In genomic region chr5:25773921-25774790, GRCm38 (mm10) we compare ENCODE assay signal across 11 mouse cellular contexts. TPM values are rescaled to one million over a fixed set of nuclear protein-coding genes. Genes with fewer than 3 reads are reported as not detected.
DNase-seq lines count a peak whose midpoint lies in the region; ATAC-seq lines count a peak whose summit lies in the region.
"Had no signal": no experiment of that assay in that cellular context is flagged by ENCODE, and none has a peak within 500 bp of the region (broad histone marks: within the 10 kb centered on the region; RNA-seq: fewer than 3 reads in every experiment).

No protein-coding gene starts in this region.

- DNase-seq in forebrain, embryonic 11.5 days (ENCODE audit: low spot score) = no peak
- peak; percentile 84 for DNase-seq in left cerebral cortex, adult 11 months (ENCODE audit: low spot score)
- DNase-seq in left cerebral cortex, postnatal 4 days = no peak
- DNase-seq in layer of hippocampus, adult 9-11 months = peak; percentile 88
- peak; percentile 68 for DNase-seq in right cerebral cortex, postnatal 25 days
- DNase-seq in adrenal gland, postnatal 25 days = no peak
- DNase-seq in thymus, postnatal 0 days (ENCODE audit: low spot score) = no peak
- DNase-seq: lung, adult 18-20 months had no signal

- WGBS in forebrain, embryonic 16.5 days = 71% methylated on average over 13 of the region's 13 CpGs
- 83% methylated on average over 13 of the region's 13 CpGs for WGBS in forebrain, embryonic 11.5 days

- no peak overlapping the region for H3K4me2 ChIP-seq in forebrain, embryonic 16.5 days (ENCODE audit: low read length)
- H3K4me2 ChIP-seq in forebrain, embryonic 11.5 days (ENCODE audit: low read depth, low read length, severe bottlenecking) = no peak overlapping the region
- H3K4me2 ChIP-seq: midbrain, embryonic 11.5 days had no signal

- H3K27ac ChIP-seq in forebrain, embryonic 16.5 days (ENCODE audit: low read length) = peak overlapping the region; percentile 57; the same call in 1 of the 2 replicates
- no peak overlapping the region for H3K27ac ChIP-seq in forebrain, embryonic 11.5 days (ENCODE audit: low read depth, low read length)

- peak; percentile 78 for ATAC-seq in forebrain, embryonic 16.5 days
- ATAC-seq in forebrain, embryonic 11.5 days (replicated peaks; ENCODE audit: low FRiP score) = no peak

- intact Hi-C loops in left cerebral cortex, postnatal 4 days (cut with DNase I) = no loop called here

- no peaks in the 10 kb centered on the region for H3K27me3 ChIP-seq in forebrain, embryonic 16.5 days (replicated peaks; ENCODE audit: control insufficient read depth, insufficient read depth, low read length)
- H3K27me3 ChIP-seq in forebrain, embryonic 11.5 days (ENCODE audit: control insufficient read depth, insufficient read depth, low read length) = no peaks in the 10 kb centered on the region

- H3K4me3 ChIP-seq in forebrain, embryonic 16.5 days (replicated peaks; ENCODE audit: low read length) = no peak overlapping the region
- no peak overlapping the region for H3K4me3 ChIP-seq in forebrain, embryonic 11.5 days (ENCODE audit: low read depth, low read length)
- H3K4me3 ChIP-seq: erythroblast, embryonic 14.5 days had no signal

- peaks cover 2% of the 10 kb centered on the region; the same call in 1 of the 2 replicates for H3K9me3 ChIP-seq in forebrain, embryonic 16.5 days (ENCODE audit: control insufficient read depth, low read length)
- peaks cover 4% of the 10 kb centered on the region; the same call in 1 of the 2 replicates for H3K9me3 ChIP-seq in forebrain, embryonic 11.5 days (ENCODE audit: control insufficient read depth, low read length)

- H3K36me3 ChIP-seq in forebrain, embryonic 16.5 days (ENCODE audit: control insufficient read depth, insufficient read depth) = no peaks in the 10 kb centered on the region
- H3K36me3 ChIP-seq in forebrain, embryonic 11.5 days (ENCODE audit: control insufficient read depth, insufficient read depth, low read length) = no peaks in the 10 kb centered on the region

- H3K4me1 ChIP-seq in forebrain, embryonic 16.5 days (replicated peaks; ENCODE audit: control insufficient read depth, insufficient read depth, low read length) = peaks cover 6% of the 10 kb centered on the region
- H3K4me1 ChIP-seq in forebrain, embryonic 11.5 days (replicated peaks; ENCODE audit: control insufficient read depth, insufficient read depth, low read length) = no peaks in the 10 kb centered on the region

- no peak overlapping the region for H3K9ac ChIP-seq in forebrain, embryonic 16.5 days (replicated peaks; ENCODE audit: low read depth, low read length)
- no peak overlapping the region for H3K9ac ChIP-seq in forebrain, embryonic 11.5 days (ENCODE audit: low read length)

RNA-seq across cellular contexts. Expression of gene Actr3b, which starts 14.4 kb away (rescaled TPM):
- polyA plus RNA-seq in forebrain, embryonic 16.5 days (2015; fragmentation: Nextera tagmentation; extraction: Ambion mirVana) = 50.8 and 57.8 TPM in 2 replicates
- 16.1 and 17.4 TPM in 2 replicates for polyA plus RNA-seq in forebrain, embryonic 11.5 days (2014; fragmentation: Nextera tagmentation; extraction: Ambion mirVana)
- total RNA-seq in left cerebral cortex, postnatal 4 days (2021) = 100 to 1,000 TPM; 116 to 117 TPM
- total RNA-seq in adrenal gland, postnatal 25 days (2021) = 6.1 and 9.6 TPM in 2 replicates
- 1.3 and 1.9 TPM in 2 replicates for polyA plus RNA-seq in thymus, postnatal 0 days (2015; fragmentation: Nextera tagmentation; extraction: Ambion mirVana)
- polyA plus RNA-seq: erythroblast, embryonic 14.5 days had no signal

Comparison
In these comparisons a context has a peak if more than half of its experiments do, and no peak if none do; other contexts are left out.
1. DNase-seq: peak in left cerebral cortex, adult 11 months (single experiment), layer of hippocampus, adult 9-11 months (single experiment) and right cerebral cortex, postnatal 25 days (single experiment); none in forebrain, embryonic 11.5 days (single experiment), left cerebral cortex, postnatal 4 days (single experiment), adrenal gland, postnatal 25 days (single experiment) and thymus, postnatal 0 days (single experiment).